Mouse (Mus musculus): Measurements from ENCODE around the gene Gm13275. TPM values are rescaled to one million over a fixed set of nuclear protein-coding genes. Genes with fewer than 3 reads are reported as not detected.
A peak's percentile ranks its signal among the peaks of the same experiment; 100 is the strongest.
"Not testable (repeated sequence)": the region's sequence is repeated elsewhere in the genome, so short reads cannot be mapped to it uniquely, and the experiment has no call there.

The Gm13275 gene
- polyA plus RNA-seq (2015; fragmentation: Nextera tagmentation; extraction: Ambion mirVana): not detected in 2 replicates

- H3K4me1 ChIP-seq (replicated peaks); H3K4me3 ChIP-seq; H3K4me2 ChIP-seq; ATAC-seq (ENCODE audit: low FRiP score, low read depth); H3K9ac ChIP-seq; H3K27ac ChIP-seq (replicated peaks); H3K9me3 ChIP-seq; H3K27me3 ChIP-seq; H3K36me3 ChIP-seq: not testable (repeated sequence)
- WGBS: 0% methylated on average over 13 of the region's 52 CpGs
These were observed at the start of gene Gm13275 for GRCm38 (mm10) chr4:88793936-88794675. Gm13275 (plus strand) TSS chr4:88794487.

- Histone ChIP-seq H3K4me1 (replicated peaks) (no peaks in the 10 kb centered on the region), H3K4me3 (no peak overlapping the region), H3K27me3 (no peaks in the 10 kb centered on the region), H3K36me3 (no peaks in the 10 kb centered on the region), H3K9me3 (no peaks in the 10 kb centered on the region), H3K27ac (replicated peaks) (no peak overlapping the region), H3K4me2 (no peak overlapping the region), H3K9ac (no peak overlapping the region)
- 60% methylated on average over 6 of the region's 6 CpGs for WGBS
- ATAC-seq (ENCODE audit: low FRiP score, low read depth): no peak
These were observed 44.4 kb upstream of the Gm13275 start for GRCm38 (mm10) chr4:88749926-88750325.

- H3K9me3 ChIP-seq; H3K4me2 ChIP-seq; H3K36me3 ChIP-seq; H3K27me3 ChIP-seq; H3K4me1 ChIP-seq (replicated peaks); H3K4me3 ChIP-seq; H3K27ac ChIP-seq (replicated peaks); H3K9ac ChIP-seq; ATAC-seq (ENCODE audit: low FRiP score, low read depth): not testable (repeated sequence)
- WGBS: 83% methylated on average over 15 of the region's 15 CpGs
These were observed 39.4 kb upstream of the Gm13275 start, which contains the start of gene Gm13271 for GRCm38 (mm10) chr4:88754818-88755340. Gm13271 (plus strand) TSS chr4:88754868.

GRCm38 (mm10) chr4:88756581-88757513, 37.4 kb upstream of the Gm13275 start:
- WGBS: 13% methylated on average over 29 of the region's 31 CpGs
- not testable (repeated sequence) for H3K27me3 ChIP-seq; H3K36me3 ChIP-seq; ATAC-seq (ENCODE audit: low FRiP score, low read depth); H3K4me1 ChIP-seq (replicated peaks); H3K9me3 ChIP-seq
- peak overlapping the region; percentile 49 for H3K9ac ChIP-seq
- H3K27ac ChIP-seq (replicated peaks): peak overlapping the region; percentile 82
- peak overlapping the region; percentile 49 for H3K4me3 ChIP-seq
- H3K4me2 ChIP-seq: peak overlapping the region; percentile 90

GRCm38 (mm10) chr4:88757628-88758031, 36.7 kb upstream of the Gm13275 start:
- H3K4me1 ChIP-seq (replicated peaks); H3K9me3 ChIP-seq; H3K36me3 ChIP-seq; H3K27me3 ChIP-seq: not testable (repeated sequence)
- 0% methylated on average over 19 of the region's 21 CpGs for WGBS
- ATAC-seq (ENCODE audit: low FRiP score, low read depth): peak; percentile 100
- Histone ChIP-seq H3K9ac (peak overlapping the region; percentile 49), H3K27ac (replicated peaks) (peak overlapping the region; percentile 82), H3K4me2 (peak overlapping the region; percentile 90), H3K4me3 (peak overlapping the region; percentile 49)

GRCm38 (mm10) chr4:88758751-88759150, 35.5 kb upstream of the Gm13275 start:
- not testable (repeated sequence) for H3K9ac ChIP-seq; H3K4me1 ChIP-seq (replicated peaks); ATAC-seq (ENCODE audit: low FRiP score, low read depth); H3K4me3 ChIP-seq; H3K4me2 ChIP-seq; H3K27me3 ChIP-seq; H3K36me3 ChIP-seq; H3K27ac ChIP-seq (replicated peaks); H3K9me3 ChIP-seq
- 90% methylated on average over 9 of the region's 9 CpGs for WGBS

- WGBS: 21% methylated on average over 9 of the region's 14 CpGs
- peak within 1 kb of the TSS; percentile 65 for H3K4me2 ChIP-seq
- not testable (repeated sequence) for H3K36me3 ChIP-seq; H3K9me3 ChIP-seq; H3K9ac ChIP-seq; ATAC-seq (ENCODE audit: low FRiP score, low read depth); H3K4me1 ChIP-seq (replicated peaks); H3K27me3 ChIP-seq; H3K27ac ChIP-seq (replicated peaks)
- peak within 1 kb of the TSS; percentile 34 for H3K4me3 ChIP-seq
These were observed 34.5 kb upstream of the Gm13275 start, which contains the start of gene Gm13283 for GRCm38 (mm10) chr4:88759610-88760268. Gm13283 (plus strand) TSS chr4:88760119.

- not testable (repeated sequence) for H3K9ac ChIP-seq; H3K27me3 ChIP-seq; H3K36me3 ChIP-seq; H3K4me1 ChIP-seq (replicated peaks); H3K9me3 ChIP-seq; H3K27ac ChIP-seq (replicated peaks); ATAC-seq (ENCODE audit: low FRiP score, low read depth)
- Histone ChIP-seq H3K4me2 (peak overlapping the region; percentile 65), H3K4me3 (peak overlapping the region; percentile 34)
- under 1% methylated on average over 24 of the region's 28 CpGs for WGBS
These were observed 33.9 kb upstream of the Gm13275 start for GRCm38 (mm10) chr4:88760431-88760830.

GRCm38 (mm10) chr4:88761776-88762175, 32.5 kb upstream of the Gm13275 start:
- WGBS: 71% methylated on average over 6 of the region's 8 CpGs
- H3K4me2 ChIP-seq; H3K4me3 ChIP-seq; H3K27me3 ChIP-seq; H3K9me3 ChIP-seq; ATAC-seq (ENCODE audit: low FRiP score, low read depth); H3K4me1 ChIP-seq (replicated peaks); H3K36me3 ChIP-seq; H3K27ac ChIP-seq (replicated peaks); H3K9ac ChIP-seq: not testable (repeated sequence)

GRCm38 (mm10) chr4:88762341-88762740, 31.9 kb upstream of the Gm13275 start:
- H3K4me2 ChIP-seq; H3K27ac ChIP-seq (replicated peaks); H3K27me3 ChIP-seq; H3K4me1 ChIP-seq (replicated peaks); H3K9ac ChIP-seq; ATAC-seq (ENCODE audit: low FRiP score, low read depth); H3K36me3 ChIP-seq; H3K9me3 ChIP-seq; H3K4me3 ChIP-seq: not testable (repeated sequence)
- WGBS: 66% methylated on average over 9 of the region's 9 CpGs

- WGBS: 4% methylated on average over 27 of the region's 42 CpGs
- not testable (repeated sequence) for H3K36me3 ChIP-seq; H3K27ac ChIP-seq (replicated peaks); H3K9ac ChIP-seq; ATAC-seq (ENCODE audit: low FRiP score, low read depth); H3K9me3 ChIP-seq; H3K4me1 ChIP-seq (replicated peaks); H3K27me3 ChIP-seq
- Histone ChIP-seq H3K4me2 (peak overlapping the region; percentile 64), H3K4me3 (peak overlapping the region; percentile 36)
These were observed 30.8 kb upstream of the Gm13275 start for GRCm38 (mm10) chr4:88763384-88764018.
